Mouse (Mus musculus) liver, embryonic 14.5 days (tissue): ENCODE data around the gene Kat5. TPM values are rescaled to one million over a fixed set of nuclear protein-coding genes. Genes with fewer than 3 reads are reported as not detected.

Source experiments
- ATAC-seq: fragments of 200-750 bp; cut with Nextera tagmentation; 2 replicates; pipeline ENCODE4 v1.8.0; 2017; ENCODE audit warnings: moderate number of reproducible peaks, mild to moderate bottlenecking, moderate library complexity; ENCODE audit not compliant: insufficient read depth
- DNase-seq, 3 experiments: peaks; one replicate each; pipeline ENCODE4 v3.0.0-alpha.2; 2012 to 2013; ENCODE audit warnings: low read depth in 3 of 3, low spot score in 3 of 3
- H3K27ac ChIP-seq: fragments of 300-500 bp; sonication (generic); 2 replicates; pipeline ENCODE4 v1.5.1; 2014; ENCODE audit warnings: moderate library complexity, mild to moderate bottlenecking, control low read depth, inconsistent platforms
- H3K27me3 ChIP-seq: fragments of 300-500 bp; sonication (generic); 2 replicates; pipeline ENCODE4 v1.6.1; 2014; ENCODE audit warnings: mild to moderate bottlenecking, low read length, moderate library complexity; ENCODE audit not compliant: control insufficient read depth, insufficient read depth
- H3K36me3 ChIP-seq: fragments of 300-500 bp; sonication (generic); replicated peaks from 2 replicates; pipeline ENCODE4 v1.6.1; 2014; ENCODE audit warnings: low read depth; ENCODE audit not compliant: control insufficient read depth, insufficient read depth
- H3K4me1 ChIP-seq, 2 experiments: fragments of 200-500 bp in 1 of 2; fragments of 300-500 bp in 1 of 2; sonication (generic) in 1 of 2; replicated peaks; 2 replicates each; pipeline ENCODE4 v1.6.1; 2012 to 2014; ENCODE audit warnings: antibody characterized with exemption in 1 of 2, inconsistent platforms in 1 of 2, low read length in 1 of 2; ENCODE audit not compliant: control insufficient read depth in 2 of 2, insufficient read depth in 2 of 2
- H3K4me2 ChIP-seq: fragments of 300-500 bp; sonication (generic); 2 replicates; pipeline ENCODE4 v1.6.1; 2014; ENCODE audit warnings: low read depth, mild to moderate bottlenecking, control low read depth, moderate library complexity
- H3K4me3 ChIP-seq, 2 experiments: fragments of 200-500 bp in 1 of 2; fragments of 300-500 bp in 1 of 2; sonication (generic) in 1 of 2; 2 replicates each; pipeline ENCODE4 v1.5.1; 2012 to 2014; ENCODE audit warnings: low read depth in 2 of 2, low read length in 2 of 2, mild to moderate bottlenecking in 2 of 2, control low read depth in 1 of 2, inconsistent platforms in 1 of 2, moderate library complexity in 1 of 2; ENCODE audit not compliant: insufficient read depth in 1 of 2
- H3K9ac ChIP-seq: fragments of 300-500 bp; sonication (generic); replicated peaks from 2 replicates; pipeline ENCODE4 v1.6.1; 2014; ENCODE audit warnings: mild to moderate bottlenecking, control low read depth, moderate library complexity
- H3K9me3 ChIP-seq: fragments of 300-500 bp; sonication (generic); 2 replicates; pipeline ENCODE4 v1.6.1; 2016; ENCODE audit warnings: low read length, mixed read lengths; ENCODE audit not compliant: control insufficient read depth
- CTCF ChIP-seq: IDR thresholded peaks from 2 replicates; pipeline ENCODE4 v1.5.1; 2016; ENCODE audit warnings: antibody characterized with exemption, low read depth, control low read depth
- EP300 ChIP-seq: IDR thresholded peaks from 2 replicates; pipeline ENCODE4 v1.6.1; 2016; ENCODE audit warnings: antibody characterized with exemption, low read depth
- WGBS: fragments of 180-500 bp; shearing (Covaris S2); extraction: QIAGEN DNeasy Blood & Tissue Kit; methylation state at CpG from one replicate; pipeline ENCODE4 v1.1.7; 2014; ENCODE audit not compliant: insufficient replicate concordance; 5-methylcytosine and 5-hydroxymethylcytosine counted together
- polyA plus RNA-seq, 2 experiments: library from polyadenylated mRNA; depleted of rRNA in 1 of 2; stranded (reverse) in 1 of 2; unstranded in 1 of 2; fragments of >200 nt; fragmentation: Nextera tagmentation in 1 of 2; extraction: Ambion mirVana in 1 of 2; gene quantifications; 2 replicates each; pipeline versions ENCODE4 v1.2.1 to v1.2.3; 2012 to 2014

Gene Kat5
- polyA plus RNA-seq, 2 experiments, result 8.5 to 25.6 TPM

DNA sequence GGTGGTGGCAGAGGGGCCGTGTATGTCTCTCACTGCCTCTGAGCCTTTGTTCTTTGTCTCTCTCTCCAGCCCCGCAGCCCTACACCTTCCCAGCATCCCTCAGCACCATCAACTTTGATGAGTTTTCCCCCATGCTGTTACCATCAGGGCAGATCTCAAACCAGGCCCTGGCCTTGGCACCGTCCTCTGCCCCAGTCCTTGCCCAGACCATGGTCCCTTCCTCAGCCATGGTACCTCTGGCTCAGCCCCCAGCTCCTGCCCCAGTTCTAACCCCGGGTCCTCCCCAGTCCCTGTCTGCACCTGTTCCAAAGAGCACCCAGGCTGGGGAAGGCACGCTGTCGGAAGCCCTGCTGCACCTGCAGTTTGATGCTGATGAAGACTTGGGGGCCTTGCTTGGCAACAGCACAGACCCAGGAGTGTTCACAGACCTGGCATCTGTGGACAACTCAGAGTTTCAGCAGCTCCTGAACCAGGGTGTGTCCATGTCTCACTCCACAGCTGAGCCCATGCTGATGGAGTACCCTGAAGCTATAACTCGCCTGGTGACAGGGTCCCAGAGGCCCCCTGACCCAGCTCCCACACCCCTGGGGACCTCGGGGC, 36.8 kb upstream of the Kat5 start:
- no peak overlapping the region for H3K27ac ChIP-seq
- peaks cover 61% of the 10 kb centered on the region for H3K36me3 ChIP-seq
- ATAC-seq, result no peak
- H3K4me3 ChIP-seq, result no peak overlapping the region
- H3K4me1 ChIP-seq, result peaks cover 0 to 14% of the 10 kb centered on the region in 2 experiments; a peak in 2 of 4 replicates
- H3K4me2 ChIP-seq, result no peak overlapping the region
- no peaks in the 10 kb centered on the region for H3K9me3 ChIP-seq
- no peak overlapping the region for H3K9ac ChIP-seq
- no peak for TF ChIP-seq EP300
- no peak for TF ChIP-seq CTCF
- DNase-seq, result no peak
- WGBS, result 76% methylated on average over 8 of the region's 8 CpGs
- H3K27me3 ChIP-seq, result no peaks in the 10 kb centered on the region

DNA sequence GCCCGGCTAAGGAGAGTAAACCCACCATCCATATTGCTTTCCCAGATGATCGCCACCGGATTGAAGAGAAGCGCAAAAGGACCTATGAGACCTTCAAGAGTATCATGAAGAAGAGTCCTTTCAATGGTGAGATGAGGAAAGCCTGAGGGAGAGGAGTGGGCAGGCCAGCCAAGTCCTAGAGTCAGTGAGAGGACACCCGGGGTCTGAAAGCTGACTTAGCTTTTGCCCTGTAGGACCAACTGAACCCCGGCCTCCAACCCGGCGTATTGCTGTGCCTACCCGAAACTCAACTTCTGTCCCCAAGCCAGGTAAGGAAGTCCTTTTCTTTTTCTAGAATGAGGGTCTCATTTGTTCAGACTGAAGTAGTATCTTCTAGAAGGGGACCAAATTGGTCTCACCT, 35.2 kb upstream of the Kat5 start:
- ATAC-seq (no peak), DNase-seq (no peak)
- Histone ChIP-seq H3K27me3 (no peaks in the 10 kb centered on the region), H3K27ac (no peak overlapping the region), H3K4me3 (no peak overlapping the region), H3K36me3 (peaks cover 60% of the 10 kb centered on the region), H3K9me3 (no peaks in the 10 kb centered on the region), H3K9ac (no peak overlapping the region), H3K4me2 (no peak overlapping the region), H3K4me1 (peaks cover 0 to 12% of the 10 kb centered on the region in 2 experiments; a peak in 2 of 4 replicates)
- 89% methylated on average over 9 of the region's 9 CpGs for WGBS
- TF ChIP-seq EP300 (no peak), CTCF (no peak)

DNA sequence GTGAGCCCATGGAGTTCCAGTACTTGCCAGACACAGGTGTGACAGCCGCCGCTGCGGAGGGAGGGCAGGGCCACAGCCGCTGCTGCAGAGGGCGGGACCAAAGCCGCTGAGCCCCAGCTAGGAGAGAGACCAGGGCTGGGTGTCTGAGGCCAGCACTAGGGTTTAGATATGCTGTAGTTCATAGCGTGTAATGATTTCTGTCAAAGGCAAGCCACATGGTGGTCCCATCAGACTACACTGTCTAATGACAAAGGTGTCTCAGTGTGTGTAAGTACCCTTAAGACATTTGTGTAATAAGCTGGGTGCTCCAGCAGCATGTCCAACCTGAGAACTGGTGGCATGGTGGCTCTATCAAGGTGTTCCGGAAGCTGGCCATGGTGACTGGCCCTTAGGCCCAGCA, 31.6 kb upstream of the Kat5 start:
- peaks cover 56% of the 10 kb centered on the region for H3K36me3 ChIP-seq
- H3K9ac ChIP-seq, result no peak overlapping the region
- H3K4me1 ChIP-seq, result peaks cover 13 to 17% of the 10 kb centered on the region in 2 experiments
- no peak for TF ChIP-seq EP300
- no peak for TF ChIP-seq CTCF
- 76% methylated on average over 8 of the region's 8 CpGs for WGBS
- H3K4me2 ChIP-seq, result no peak overlapping the region
- H3K27ac ChIP-seq, result no peak overlapping the region
- H3K9me3 ChIP-seq, result no peaks in the 10 kb centered on the region
- ATAC-seq (no peak), DNase-seq (no peak)
- H3K4me3 ChIP-seq, result no peak overlapping the region
- no peaks in the 10 kb centered on the region for H3K27me3 ChIP-seq

DNA sequence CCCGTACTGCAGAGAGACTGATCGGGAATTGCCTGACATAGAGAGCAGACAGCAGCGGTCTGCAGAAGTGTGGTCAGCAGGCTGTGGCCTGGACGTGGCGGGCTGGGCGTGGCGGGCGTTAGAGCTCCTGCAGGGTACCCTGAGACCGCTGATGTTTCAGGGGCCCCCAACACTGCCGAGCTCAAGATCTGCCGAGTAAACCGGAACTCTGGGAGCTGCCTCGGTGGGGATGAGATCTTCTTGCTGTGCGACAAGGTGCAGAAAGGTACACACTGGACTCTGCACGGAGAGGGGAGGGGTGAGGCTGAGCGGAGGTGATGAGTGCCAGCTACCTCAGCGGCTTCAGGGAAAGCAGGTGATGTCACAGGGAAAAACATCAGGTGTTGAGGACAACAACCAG, 31.0 kb upstream of the Kat5 start:
- Histone ChIP-seq H3K4me1 (peaks cover 13 to 22% of the 10 kb centered on the region in 2 experiments), H3K9ac (no peak overlapping the region), H3K9me3 (no peaks in the 10 kb centered on the region), H3K4me2 (no peak overlapping the region), H3K36me3 (peaks cover 52% of the 10 kb centered on the region), H3K27me3 (no peaks in the 10 kb centered on the region), H3K4me3 (no peak overlapping the region), H3K27ac (no peak overlapping the region)
- WGBS, result 89% methylated on average over 17 of the region's 17 CpGs
- TF ChIP-seq EP300 (no peak), CTCF (no peak)
- DNase-seq (no peak), ATAC-seq (no peak)

DNA sequence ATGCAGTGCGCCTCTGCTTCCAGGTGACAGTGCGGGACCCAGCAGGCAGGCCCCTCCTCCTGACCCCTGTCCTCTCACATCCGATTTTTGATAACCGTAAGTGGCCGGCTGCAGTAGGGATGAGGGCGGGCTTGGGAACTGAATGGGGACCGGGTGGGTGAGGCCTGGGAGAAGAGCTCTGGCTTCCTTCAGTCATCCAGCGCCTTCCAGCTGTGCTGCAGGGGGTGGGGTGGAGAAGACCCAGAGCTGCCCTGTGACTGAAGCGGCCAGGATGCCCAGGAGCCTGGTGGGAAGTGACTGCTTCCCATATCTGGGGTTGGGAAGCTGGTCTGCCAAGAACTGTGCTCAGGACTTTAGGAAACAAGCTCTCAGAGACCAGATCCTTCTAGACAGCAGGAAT, 30.3 kb upstream of the Kat5 start:
- H3K36me3 ChIP-seq, result peaks cover 45% of the 10 kb centered on the region
- 82% methylated on average over 9 of the region's 9 CpGs for WGBS
- H3K9me3 ChIP-seq, result no peaks in the 10 kb centered on the region
- TF ChIP-seq EP300, result no peak
- TF ChIP-seq CTCF, result no peak
- no peak overlapping the region for H3K27ac ChIP-seq
- H3K4me3 ChIP-seq, result no peak overlapping the region
- H3K4me2 ChIP-seq, result no peak overlapping the region
- H3K9ac ChIP-seq, result no peak overlapping the region
- DNase-seq, result no peak
- H3K4me1 ChIP-seq, result peaks cover 13 to 22% of the 10 kb centered on the region in 2 experiments
- H3K27me3 ChIP-seq, result no peaks in the 10 kb centered on the region
- no peak for ATAC-seq
